Mouse (Mus musculus): Measurements from ENCODE around the gene Ddx20.

DNA sequence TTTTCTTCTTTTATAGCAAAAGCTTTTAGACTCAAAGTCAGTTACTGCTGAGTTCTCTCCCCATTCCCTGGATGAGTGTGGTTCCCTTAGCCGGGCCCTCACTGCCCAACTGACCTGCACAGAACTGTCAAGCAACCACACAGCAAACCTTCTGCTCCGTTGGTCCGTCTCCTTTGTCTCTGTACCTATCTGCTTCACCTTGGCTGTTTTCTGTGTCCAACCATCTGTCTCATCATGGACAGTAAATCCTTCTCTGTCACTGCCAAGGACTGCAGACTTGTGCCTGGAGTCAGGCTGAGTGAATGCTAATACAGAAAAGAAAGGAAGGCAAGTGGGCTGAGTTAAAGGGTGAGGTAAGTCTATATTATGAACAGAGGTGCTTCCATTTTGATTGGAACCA, 17.6 kb downstream of the Ddx20 start:
- TF ChIP-seq CTCF (IDR thresholded peaks at IDR 0.05; ENCODE audit: low read depth), result no peak
- no peak for TF ChIP-seq EP300 (IDR thresholded peaks at IDR 0.05; ENCODE audit: low read depth)
